Mouse (Mus musculus) hematopoietic multipotent progenitor cell, adult 10-12 weeks (in vitro differentiated cells): Measurements from ENCODE around the gene Stk26. TPM values are rescaled to one million over a fixed set of nuclear protein-coding genes. Genes with fewer than 3 reads are reported as not detected.

Source experiments
- polyA plus RNA-seq: library from polyadenylated mRNA; stranded (reverse); fragments of >175 nt; gene quantifications from 2 replicates; pipeline ENCODE4 v1.2.3, GENCODE M21; 2012; ENCODE audit warnings: low replicate concordance

Gene Stk26
- 13.7 and 25.4 TPM in 2 replicates for polyA plus RNA-seq

GRCm38 (mm10) chrX:50840847-50841560, at the start of gene Stk26:
Gene Stk26, plus strand, starts transcription at chrX:50841047.

GRCm38 (mm10) chrX:50942610-50943009, 101.8 kb downstream of the Stk26 start, which contains the start of gene Frmd7:
Gene Frmd7, minus strand, starts transcription at chrX:50942710.

Other genes starting within 250 kb of the Stk26 start
- gene Frmd7, start 101.7 kb downstream of the Stk26 start, polyA plus RNA-seq = 0.06 TPM in 1 of 2 replicates, not detected in the other
- 0.73 and 2.3 TPM in 2 replicates for gene Rap2c, start 177.0 kb downstream of the Stk26 start, polyA plus RNA-seq